Mouse (Mus musculus) B cell, adult 2 months (primary cell): Measurements from ENCODE around the gene Scaf4.

ENCODE experiments used
- DNase-seq, 2 experiments: peaks; one replicate each; pipeline ENCODE4 v3.0.0; 2022

Gene Scaf4

GRCm38 (mm10) chr16:90283905-90284891, at the start of gene Scaf4:
Scaf4 (minus strand) TSS chr16:90284503.
- DNase-seq: peak; percentile 96 to 97

- DNase-seq: no peak
These were observed 48.2 kb upstream of the Scaf4 start for GRCm38 (mm10) chr16:90332553-90332952.

GRCm38 (mm10) chr16:90330979-90331378, 46.7 kb upstream of the Scaf4 start:
- no peak for DNase-seq

- no peak for DNase-seq
These were observed 45.2 kb upstream of the Scaf4 start for GRCm38 (mm10) chr16:90329511-90329910.

- peak; percentile 86 to 88 for DNase-seq
These were observed 38.7 kb upstream of the Scaf4 start for GRCm38 (mm10) chr16:90322850-90323528.

GRCm38 (mm10) chr16:90319321-90319720, 35.0 kb upstream of the Scaf4 start:
- DNase-seq: no peak

- DNase-seq: no peak
These were observed 34.1 kb upstream of the Scaf4 start for GRCm38 (mm10) chr16:90318372-90318926.

- peak in 1 of 2 experiments; percentile 15 for DNase-seq
These were observed 33.5 kb upstream of the Scaf4 start for GRCm38 (mm10) chr16:90317777-90318176.

- DNase-seq: no peak
These were observed 31.6 kb upstream of the Scaf4 start for GRCm38 (mm10) chr16:90315881-90316280.

GRCm38 (mm10) chr16:90312449-90313082, 28.3 kb upstream of the Scaf4 start:
- DNase-seq: no peak

GRCm38 (mm10) chr16:90310488-90311135, 26.3 kb upstream of the Scaf4 start:
- DNase-seq: no peak

GRCm38 (mm10) chr16:90309784-90310183, 25.5 kb upstream of the Scaf4 start:
- no peak for DNase-seq

GRCm38 (mm10) chr16:90303988-90304299, 19.6 kb upstream of the Scaf4 start:
- no peak for DNase-seq

GRCm38 (mm10) chr16:90303286-90303987, 19.1 kb upstream of the Scaf4 start:
- DNase-seq: no peak

GRCm38 (mm10) chr16:90301706-90302105, 17.4 kb upstream of the Scaf4 start:
- DNase-seq: no peak

GRCm38 (mm10) chr16:90300896-90301295, 16.6 kb upstream of the Scaf4 start:
- DNase-seq: peak; percentile 49 to 64

GRCm38 (mm10) chr16:90299591-90299990, 15.3 kb upstream of the Scaf4 start:
- no peak for DNase-seq

GRCm38 (mm10) chr16:90298426-90299300, 14.4 kb upstream of the Scaf4 start:
- no peak for DNase-seq

- DNase-seq: no peak
These were observed 13.4 kb upstream of the Scaf4 start for GRCm38 (mm10) chr16:90297479-90298425.

- DNase-seq: no peak
These were observed 7.4 kb upstream of the Scaf4 start for GRCm38 (mm10) chr16:90291675-90292074.
